Mouse (Mus musculus) MEL (cell line): Measurements from ENCODE around the gene Thap4.

ENCODE experiments used
- CHD2 ChIP-seq: IDR thresholded peaks from 2 replicates; pipeline ENCODE4 v1.6.1; 2011; ENCODE audit warnings: low read length, improper control_type of control experiment
- CTCF ChIP-seq, 3 experiments: IDR thresholded peaks in 2 of 3; conservative IDR thresholded peaks in 1 of 3; 2 replicates each; pipeline ENCODE4 v1.5.1; 2011 to 2012; ENCODE audit warnings: low read length in 3 of 3, low read depth in 2 of 3, mild to moderate bottlenecking in 2 of 3, improper control_type of control experiment in 1 of 3, inconsistent platforms in 1 of 3, mixed read lengths in 1 of 3, moderate library complexity in 1 of 3; ENCODE audit not compliant: control insufficient read depth in 1 of 3, insufficient read depth in 1 of 3, poor library complexity in 1 of 3, severe bottlenecking in 1 of 3
- EP300 ChIP-seq, 2 experiments: IDR thresholded peaks; 2 replicates each; pipeline ENCODE4 v1.6.1; 2011; ENCODE audit warnings: improper control_type of control experiment in 2 of 2, low read length in 2 of 2, low read depth in 1 of 2, mild to moderate bottlenecking in 1 of 2
- ETS1 ChIP-seq: IDR thresholded peaks from 2 replicates; pipeline ENCODE4 v1.6.1; 2012; ENCODE audit warnings: low read depth, mild to moderate bottlenecking, inconsistent platforms, low read length, improper control_type of control experiment, moderate library complexity
- GATA1 ChIP-seq: IDR thresholded peaks from 2 replicates; pipeline ENCODE4 v1.6.1; 2011; ENCODE audit warnings: low read depth, low read length, improper control_type of control experiment
- MAX ChIP-seq: IDR thresholded peaks from 2 replicates; pipeline ENCODE4 v1.6.1; 2011; ENCODE audit warnings: low read length, improper control_type of control experiment
- POLR2A ChIP-seq, 2 experiments: IDR thresholded peaks; 2 replicates each; pipeline ENCODE4 v1.6.1; 2011 to 2012; ENCODE audit warnings: low read length in 2 of 2, mild to moderate bottlenecking in 2 of 2, control low read depth in 1 of 2, improper control_type of control experiment in 1 of 2, low read depth in 1 of 2, moderate library complexity in 1 of 2; ENCODE audit not compliant: control insufficient read depth in 1 of 2, insufficient read depth in 1 of 2, poor library complexity in 1 of 2
- POLR2AphosphoS2 ChIP-seq: IDR thresholded peaks from 2 replicates; pipeline ENCODE4 v1.6.1; 2011; ENCODE audit warnings: low read length, improper control_type of control experiment
- POLR2AphosphoS5 ChIP-seq: IDR thresholded peaks from 2 replicates; pipeline ENCODE4 v1.6.1; 2012; ENCODE audit warnings: low read depth, borderline replicate concordance, mild to moderate bottlenecking, inconsistent platforms, low read length, moderate library complexity, mixed read lengths
- TAL1 ChIP-seq: IDR thresholded peaks from 2 replicates; pipeline ENCODE4 v1.6.1; 2012; ENCODE audit warnings: mild to moderate bottlenecking, inconsistent platforms, low read length, moderate library complexity, mixed read lengths
- TBP ChIP-seq: IDR thresholded peaks from 2 replicates; pipeline ENCODE4 v1.8.0; 2011; ENCODE audit warnings: low read depth, low read length, improper control_type of control experiment
- TCF12 ChIP-seq: IDR thresholded peaks from 2 replicates; pipeline ENCODE4 v1.6.1; 2014; ENCODE audit warnings: low read depth, mild to moderate bottlenecking, inconsistent platforms, low read length, improper control_type of control experiment, moderate library complexity

- TF ChIP-seq TCF12 (no peak), MAX (no peak), EP300 (IDR thresholded peaks at IDR 0.05; ENCODE audit: low read depth in 1 of 2, low read length in 2 of 2) (no peak), TAL1 (no peak), TBP (no peak), CTCF (IDR thresholded peaks at IDR 0.05 in 2 of 3, conservative IDR thresholded peaks at IDR 0.05 in 1 of 3; ENCODE audit: control insufficient read depth in 1 of 3, insufficient read depth in 1 of 3, low read depth in 2 of 3, low read length in 3 of 3, poor library complexity in 1 of 3, severe bottlenecking in 1 of 3) (no peak), GATA1 (no peak), ETS1 (no peak), POLR2A (IDR thresholded peaks at IDR 0.05; ENCODE audit: control insufficient read depth in 1 of 2, insufficient read depth in 1 of 2, low read depth in 1 of 2, low read length in 2 of 2, poor library complexity in 1 of 2) (no peak), POLR2AphosphoS5 (no peak), POLR2AphosphoS2 (no peak), CHD2 (no peak)
Measured at GRCm38 (mm10) chr1:93692773-93693172, 61.9 kb downstream of the Thap4 start.
